Mouse (Mus musculus) olfactory bulb, adult 2 months (tissue): ENCODE measurements at regions not wholly inside any gene's neighbourhood (a gene's known extent, or its start where the extent isn't known, plus 50 kb on each side); places are given as distances from the start of the nearest gene placed in this dataset.

Experiments used
- CTCF ChIP-seq: fragments of 200-500 bp; IDR thresholded peaks from 2 replicates; pipeline ENCODE4 v1.5.1; 2012; ENCODE audit warnings: low read depth, mild to moderate bottlenecking, low read length, moderate library complexity; ENCODE audit not compliant: insufficient read depth
- POLR2A ChIP-seq: fragments of 200-500 bp; IDR thresholded peaks from 2 replicates; pipeline ENCODE4 v1.6.1; 2012; ENCODE audit warnings: mild to moderate bottlenecking, low read depth, low read length, moderate library complexity; ENCODE audit not compliant: insufficient read depth

- TF ChIP-seq CTCF = no peak
- no peak for TF ChIP-seq POLR2A
Observed at GRCm38 (mm10) chrX:12832709-12833108, 70.8 kb upstream of the Med14 start.
